Comparison of ENCODE assay signal across 20 mouse cellular contexts in genomic region chr11:113544017-113544640, GRCm38 (mm10).
DNase-seq lines count a peak whose midpoint lies in the region; ATAC-seq and TF ChIP-seq lines count a peak whose summit lies in the region.
"Had no signal": no experiment of that assay in that cellular context is flagged by ENCODE, and none has a peak within 500 bp of the region (broad histone marks: within the 10 kb centered on the region; RNA-seq: fewer than 3 reads in every experiment).

No protein-coding gene starts in this region.

- H3K27ac ChIP-seq in liver, embryonic 13.5 days: peak overlapping the region; percentile 11; the same call in 1 of the 2 replicates
- no peak overlapping the region for H3K27ac ChIP-seq in liver, embryonic 11.5 days (ENCODE audit: low read depth, low read length)
- no peak overlapping the region for H3K27ac ChIP-seq in hindbrain, embryonic 11.5 days (ENCODE audit: low read depth, low read length)
- no peak overlapping the region for H3K27ac ChIP-seq in forebrain, postnatal 0 days (ENCODE audit: low read depth, low read length)
- H3K27ac ChIP-seq: gastrocnemius, adult 2 months; heart, adult 2 months; limb, embryonic 12.5 days; neural tube, embryonic 15.5 days; stomach, embryonic 15.5 days had no signal

- H3K9ac ChIP-seq in liver, embryonic 13.5 days: no peak overlapping the region
- H3K9ac ChIP-seq in liver, embryonic 11.5 days (ENCODE audit: low read depth, low read length): no peak overlapping the region
- no peak overlapping the region for H3K9ac ChIP-seq in hindbrain, embryonic 11.5 days (ENCODE audit: low read depth, low read length)
- no peak overlapping the region for H3K9ac ChIP-seq in forebrain, postnatal 0 days
- H3K9ac ChIP-seq: limb, embryonic 12.5 days; neural tube, embryonic 15.5 days; stomach, embryonic 15.5 days had no signal

- no peak for DNase-seq in liver, embryonic 13.5 days
- no peak for DNase-seq in liver, embryonic 11.5 days (ENCODE audit: low spot score)
- peak; percentile 57 for DNase-seq in A20 (ENCODE audit: low read depth, low spot score)
- no peak for DNase-seq in adrenal gland, adult 2 months
- no peak for DNase-seq in hindbrain, embryonic 11.5 days (ENCODE audit: low spot score)
- no peak for DNase-seq in forebrain, postnatal 0 days
- DNase-seq: adrenal gland, postnatal 10 days; cerebellum, adult 9-11 months; embryo, embryonic 11 days; gastrocnemius, adult 2 months; heart, adult 2 months; heart, postnatal 14 days; kidney, adult 9 months; retina, postnatal 1 day had no signal

- peaks cover 10% of the 10 kb centered on the region for H3K4me1 ChIP-seq in liver, embryonic 13.5 days (replicated peaks)
- H3K4me1 ChIP-seq in liver, embryonic 11.5 days (replicated peaks; ENCODE audit: control insufficient read depth, insufficient read depth, low read length): 0 out of 2 replicates have a peak, but pooled peaks cover 2% of the 10 kb centered on the region
- H3K4me1 ChIP-seq in hindbrain, embryonic 11.5 days (replicated peaks; ENCODE audit: control insufficient read depth, insufficient read depth, low read length): no peaks in the 10 kb centered on the region
- no peaks in the 10 kb centered on the region for H3K4me1 ChIP-seq in forebrain, postnatal 0 days (ENCODE audit: insufficient read depth)

- no peak overlapping the region for H3K4me3 ChIP-seq in liver, embryonic 13.5 days (replicated peaks)
- H3K4me3 ChIP-seq in liver, embryonic 11.5 days (ENCODE audit: low read depth, low read length): no peak overlapping the region
- H3K4me3 ChIP-seq in hindbrain, embryonic 11.5 days (ENCODE audit: low read depth, low read length): no peak overlapping the region
- no peak overlapping the region for H3K4me3 ChIP-seq in forebrain, postnatal 0 days (ENCODE audit: low read depth, low read length)
- H3K4me3 ChIP-seq: gastrocnemius, adult 2 months; heart, adult 2 months; limb, embryonic 12.5 days; neural tube, embryonic 15.5 days; stomach, embryonic 15.5 days had no signal

- H3K4me2 ChIP-seq in liver, embryonic 13.5 days: no peak overlapping the region
- no peak overlapping the region for H3K4me2 ChIP-seq in liver, embryonic 11.5 days
- no peak overlapping the region for H3K4me2 ChIP-seq in hindbrain, embryonic 11.5 days (replicated peaks; ENCODE audit: low read depth, low read length)
- H3K4me2 ChIP-seq in forebrain, postnatal 0 days (ENCODE audit: low read depth): no peak overlapping the region
- H3K4me2 ChIP-seq: limb, embryonic 12.5 days; neural tube, embryonic 15.5 days; stomach, embryonic 15.5 days had no signal

- H3K27me3 ChIP-seq in liver, embryonic 13.5 days: no peaks in the 10 kb centered on the region
- H3K27me3 ChIP-seq in liver, embryonic 11.5 days (replicated peaks; ENCODE audit: control insufficient read depth, insufficient read depth, low read length): no peaks in the 10 kb centered on the region
- no peaks in the 10 kb centered on the region for H3K27me3 ChIP-seq in hindbrain, embryonic 11.5 days (ENCODE audit: control insufficient read depth, insufficient read depth, low read length)
- H3K27me3 ChIP-seq in forebrain, postnatal 0 days (ENCODE audit: insufficient read depth, low read length): no peaks in the 10 kb centered on the region
- H3K27me3 ChIP-seq: limb, embryonic 12.5 days; neural tube, embryonic 15.5 days; stomach, embryonic 15.5 days had no signal

- H3K9me3 ChIP-seq in liver, embryonic 13.5 days (replicated peaks): 0 out of 2 replicates have a peak, but pooled peaks cover 6% of the 10 kb centered on the region
- no peaks in the 10 kb centered on the region for H3K9me3 ChIP-seq in liver, embryonic 11.5 days (ENCODE audit: control insufficient read depth, low read length)
- H3K9me3 ChIP-seq in hindbrain, embryonic 11.5 days (ENCODE audit: control insufficient read depth, low read length): no peaks in the 10 kb centered on the region; the same call in 1 of the 2 replicates
- no peaks in the 10 kb centered on the region for H3K9me3 ChIP-seq in forebrain, postnatal 0 days (ENCODE audit: low read length)
- H3K9me3 ChIP-seq: neural tube, embryonic 15.5 days; stomach, embryonic 15.5 days had no signal

- H3K36me3 ChIP-seq in liver, embryonic 13.5 days: peaks cover 13% of the 10 kb centered on the region
- no peaks in the 10 kb centered on the region for H3K36me3 ChIP-seq in liver, embryonic 11.5 days (ENCODE audit: control insufficient read depth, insufficient read depth, low read length)
- no peaks in the 10 kb centered on the region for H3K36me3 ChIP-seq in hindbrain, embryonic 11.5 days (ENCODE audit: control insufficient read depth, insufficient read depth, low read length)
- no peaks in the 10 kb centered on the region for H3K36me3 ChIP-seq in forebrain, postnatal 0 days (ENCODE audit: insufficient read depth)
- H3K36me3 ChIP-seq: limb, embryonic 12.5 days; neural tube, embryonic 15.5 days; stomach, embryonic 15.5 days had no signal

- no peak for TF ChIP-seq CTCF in forebrain, postnatal 0 days (IDR thresholded peaks at IDR 0.05; ENCODE audit: low read depth)

- WGBS in liver, embryonic 13.5 days (ENCODE audit: insufficient replicate concordance): 47% methylated on average over 11 of the region's 11 CpGs
- WGBS in liver, embryonic 11.5 days: 70% methylated on average over 11 of the region's 11 CpGs
- WGBS in hindbrain, embryonic 11.5 days: 91% methylated on average over 11 of the region's 11 CpGs
- 90% methylated on average over 11 of the region's 11 CpGs for WGBS in forebrain, postnatal 0 days

- ATAC-seq in liver, embryonic 13.5 days (ENCODE audit: low read depth): no peak
- no peak for ATAC-seq in liver, embryonic 11.5 days (replicated peaks; ENCODE audit: low FRiP score)
- peak; percentile 87 for ATAC-seq in common myeloid progenitor, adult 5-6 weeks (replicated peaks; ENCODE audit: low read depth, poor library complexity, severe bottlenecking)
- peak; percentile 87 for ATAC-seq in megakaryocyte progenitor cell, adult 5-6 weeks (replicated peaks; ENCODE audit: poor library complexity)
- ATAC-seq in hindbrain, embryonic 11.5 days (ENCODE audit: low FRiP score): no peak
- ATAC-seq in forebrain, postnatal 0 days: no peak
- ATAC-seq: forebrain, embryonic 14.5 days had no signal

Comparison
In these comparisons a context has a peak if more than half of its experiments do, and no peak if none do; other contexts are left out.
1. ATAC-seq: peak in common myeloid progenitor, adult 5-6 weeks (single experiment) and megakaryocyte progenitor cell, adult 5-6 weeks (single experiment); none in liver, embryonic 13.5 days (single experiment), liver, embryonic 11.5 days (single experiment), hindbrain, embryonic 11.5 days (single experiment) and forebrain, postnatal 0 days (single experiment).